Mouse (Mus musculus) WW6 (cell line): ENCODE data around the gene Cebpzos.

Experiments
- DNase-seq: peaks from one replicate; pipeline ENCODE4 v3.0.0-alpha.2; 2013; ENCODE audit warnings: low read depth, low spot score

The Cebpzos gene

DNA sequence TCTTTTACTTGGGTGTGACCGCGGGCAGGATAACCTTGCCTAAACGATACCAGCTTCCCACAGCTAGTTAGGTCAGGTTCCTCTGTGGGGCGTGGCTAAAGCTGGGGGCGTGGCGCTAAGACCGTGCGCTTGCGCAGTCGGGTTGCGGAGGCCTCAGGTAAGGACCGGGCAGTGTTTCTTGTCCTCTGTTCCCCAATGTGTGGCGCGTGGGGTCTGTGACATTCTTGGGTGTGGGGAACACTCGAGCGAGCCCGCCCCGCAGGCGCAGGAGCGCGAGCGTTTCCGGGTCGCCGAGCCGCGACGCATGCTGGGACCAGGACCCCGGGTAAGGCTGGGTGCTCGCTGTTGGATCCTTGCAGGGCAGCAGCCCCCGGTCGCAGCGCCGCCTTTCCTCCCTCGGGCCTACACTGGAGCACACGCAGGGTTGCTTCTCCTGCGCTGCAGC lies at the start of gene Cebpzos:
Gene Cebpzos (plus strand): TSS at position 132 of the 445 bp plus-strand sequence.
- DNase-seq: peak; percentile 95

DNA sequence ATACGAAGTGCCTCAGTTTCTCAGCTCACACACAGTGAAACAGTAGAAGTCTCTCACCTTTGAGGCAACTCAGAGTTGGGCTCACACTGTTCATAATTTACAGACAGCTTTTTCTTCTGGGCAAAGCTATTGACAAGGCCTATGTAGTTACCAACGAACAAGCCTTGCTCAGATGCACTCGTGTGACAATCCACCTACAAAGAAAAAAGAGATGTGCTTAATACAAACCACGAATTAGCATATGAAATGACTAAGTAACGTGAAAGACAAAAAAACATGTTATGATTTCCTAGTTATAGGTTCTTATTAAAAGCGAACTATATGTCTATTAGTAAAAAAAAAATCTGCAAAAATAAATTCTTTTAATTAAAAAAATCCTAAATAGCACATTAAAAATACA lies 42.4 kb upstream of the Cebpzos start:
- DNase-seq: no peak

DNA sequence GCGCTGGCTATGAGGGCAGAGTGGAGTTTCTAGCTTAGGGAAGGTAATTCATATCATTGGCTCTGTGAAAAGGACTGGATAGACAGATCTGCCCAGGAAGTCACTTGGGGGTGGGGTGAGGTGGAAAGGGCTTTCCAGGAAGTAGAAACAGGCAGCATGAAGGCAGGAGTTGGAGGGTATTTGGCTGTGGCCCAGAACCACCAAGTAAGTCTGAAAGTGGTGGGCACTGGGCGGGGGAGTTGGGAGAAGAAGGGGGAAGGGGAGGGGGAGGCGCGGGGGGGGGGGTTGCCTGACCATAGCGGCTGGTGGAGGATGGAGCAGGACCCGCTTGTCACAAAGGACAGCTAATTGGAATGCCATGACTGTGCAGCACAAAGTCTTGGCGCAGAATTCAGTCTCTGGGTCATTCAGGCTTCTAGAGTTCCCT lies 34.4 kb upstream of the Cebpzos start:
- no peak for DNase-seq

DNA sequence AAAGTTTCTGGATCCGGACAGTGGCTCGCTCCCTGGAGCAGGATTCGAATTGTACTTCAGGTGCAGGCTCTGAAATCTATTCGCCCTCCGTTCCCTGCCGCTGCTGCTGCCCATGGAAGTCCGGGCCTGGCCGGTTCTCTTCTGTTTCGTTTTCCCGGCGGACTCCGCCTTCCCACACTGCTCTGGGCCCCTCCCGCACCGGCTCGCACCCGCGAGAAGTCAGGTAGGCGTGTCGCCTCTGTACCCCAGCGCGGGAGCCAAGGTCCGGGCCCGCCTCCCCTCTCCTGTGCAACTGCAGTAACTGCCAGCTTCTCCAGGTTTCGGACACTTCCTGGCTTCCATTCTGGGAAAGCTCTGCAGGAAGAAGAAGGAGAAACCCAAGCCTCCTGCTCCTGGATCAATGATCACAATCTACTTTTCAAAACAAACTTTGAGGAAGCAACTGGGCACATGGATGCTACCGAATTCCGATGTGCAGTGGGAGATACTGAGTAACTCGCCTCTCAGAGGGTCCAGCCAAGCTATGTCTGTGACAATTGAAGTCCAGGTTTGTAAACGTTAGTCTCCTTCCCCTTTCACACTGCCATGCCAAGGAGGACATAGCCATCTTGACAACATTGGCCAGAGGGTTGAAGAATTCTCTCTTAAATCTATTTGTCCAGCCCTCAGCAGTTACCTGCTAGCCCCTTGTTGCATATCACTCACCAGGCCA lies 33.7 kb upstream of the Cebpzos start, which contains the start of gene Eif2ak2:
Gene Eif2ak2 (minus strand): TSS at position 173 of the 712 bp plus-strand sequence.
- peak; percentile 63 for DNase-seq

DNA sequence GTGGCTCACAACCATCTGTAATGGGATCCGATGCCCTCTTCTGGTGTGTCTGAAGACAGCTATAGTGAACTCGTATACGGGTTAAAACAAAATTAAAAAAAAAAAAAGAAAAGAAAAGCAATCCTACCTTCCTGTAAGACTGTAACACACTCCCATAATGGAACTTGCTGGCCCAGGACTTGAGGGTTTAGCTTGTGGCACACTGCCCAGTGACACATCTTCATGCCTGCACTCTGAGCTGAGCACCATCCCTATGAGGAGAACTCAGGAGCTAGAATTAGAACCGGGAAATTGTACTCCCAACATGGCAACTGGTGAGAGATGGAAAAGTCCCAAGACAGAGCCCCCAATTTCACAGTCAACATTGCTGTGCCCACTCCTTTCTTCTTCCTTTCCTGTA lies 33.0 kb upstream of the Cebpzos start:
- DNase-seq: no peak

DNA sequence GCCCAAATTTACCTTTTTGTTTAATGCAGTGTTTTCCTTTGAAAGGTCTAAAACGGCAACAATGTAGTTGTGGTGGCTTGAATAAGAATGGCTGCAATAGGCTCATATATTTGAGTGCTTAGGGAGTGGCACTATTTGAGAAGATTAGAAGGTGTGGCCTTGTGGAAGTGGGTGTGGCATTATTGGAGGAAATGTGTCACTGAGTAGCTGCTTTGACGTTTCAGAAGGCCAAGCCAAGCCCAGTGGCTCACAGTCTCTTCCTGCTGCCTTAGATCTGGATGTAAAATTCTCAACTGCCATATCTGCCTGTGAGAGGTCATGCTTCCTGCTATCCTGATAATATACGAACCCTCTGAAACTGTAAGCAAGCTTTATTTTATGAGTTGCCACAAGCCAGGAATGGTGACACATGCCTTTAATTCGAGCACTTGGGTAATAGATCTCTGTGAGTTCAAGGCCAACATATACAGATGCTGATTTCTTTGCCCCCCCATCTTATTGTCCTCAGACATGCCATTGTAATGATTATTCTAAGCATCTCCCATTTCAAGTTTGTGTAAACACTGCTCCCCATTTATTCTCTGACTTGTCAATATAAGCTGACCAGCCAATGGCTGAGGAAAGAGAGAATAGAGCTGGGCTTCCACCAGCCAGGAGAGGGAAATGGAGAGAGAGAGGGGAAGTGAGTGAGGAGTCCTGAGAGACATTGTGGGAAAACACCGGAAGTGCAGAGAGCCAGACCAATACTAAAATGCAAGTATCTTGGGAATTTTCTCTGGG lies 30.8 kb upstream of the Cebpzos start:
- no peak for DNase-seq

DNA sequence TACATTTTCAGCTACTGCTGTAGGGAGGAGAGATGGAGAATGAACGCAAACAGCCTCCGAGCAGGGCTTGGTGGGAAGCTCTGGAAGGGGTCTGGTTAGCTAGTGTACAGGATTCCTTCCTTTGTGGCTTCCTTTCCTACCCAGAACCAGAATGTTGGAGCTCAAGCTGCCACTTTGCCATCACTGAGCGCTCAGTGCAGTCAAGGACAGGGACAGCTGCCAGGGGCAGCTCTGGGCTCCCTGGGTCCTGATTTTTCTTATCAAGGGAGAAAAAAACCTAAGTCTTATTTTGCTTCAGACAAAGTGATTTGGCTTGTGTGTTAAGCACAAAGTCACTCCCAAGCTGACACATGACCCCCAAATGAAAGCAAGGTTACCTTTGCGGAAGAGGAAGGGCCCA lies 27.7 kb upstream of the Cebpzos start:
- no peak for DNase-seq

DNA sequence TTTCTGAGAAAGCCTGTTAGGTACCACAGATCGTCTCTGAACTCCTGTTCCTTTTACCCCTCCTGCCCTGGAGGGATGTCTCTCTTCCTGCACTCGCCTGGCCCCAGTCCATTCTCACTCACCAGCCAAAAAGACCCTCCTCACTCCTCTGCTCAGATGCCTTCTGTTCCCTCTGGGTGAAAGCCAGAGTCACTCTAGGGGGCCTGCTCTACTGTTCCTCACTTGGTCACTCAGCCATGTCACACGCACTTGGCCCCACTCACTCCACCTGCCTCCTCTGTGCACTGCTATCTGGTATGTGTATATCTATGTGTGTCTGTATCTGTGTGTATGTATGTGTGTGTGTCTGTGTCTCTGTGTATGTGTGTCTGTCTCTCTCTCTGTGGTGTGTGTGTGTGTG lies 27.1 kb upstream of the Cebpzos start:
- no peak for DNase-seq

DNA sequence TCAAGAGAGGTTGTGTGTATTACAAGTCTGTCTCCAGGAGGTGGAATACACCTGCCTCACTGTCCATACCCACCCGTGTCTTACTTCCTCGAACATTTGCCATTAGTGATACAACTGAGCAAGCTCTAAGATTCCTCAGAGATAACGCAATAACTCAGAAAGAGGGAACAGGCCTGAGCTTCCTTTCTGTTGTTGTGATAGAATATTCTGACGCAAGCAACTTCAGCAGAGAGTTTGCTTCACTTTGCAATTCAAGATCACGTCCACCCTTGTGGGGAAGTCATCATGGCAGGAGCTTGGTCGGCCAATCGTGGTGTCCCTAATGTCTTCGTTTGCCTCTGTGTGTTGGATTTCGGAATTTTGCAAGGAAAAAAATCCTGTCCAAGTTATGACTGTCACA lies 25.3 kb upstream of the Cebpzos start:
- DNase-seq: no peak

DNA sequence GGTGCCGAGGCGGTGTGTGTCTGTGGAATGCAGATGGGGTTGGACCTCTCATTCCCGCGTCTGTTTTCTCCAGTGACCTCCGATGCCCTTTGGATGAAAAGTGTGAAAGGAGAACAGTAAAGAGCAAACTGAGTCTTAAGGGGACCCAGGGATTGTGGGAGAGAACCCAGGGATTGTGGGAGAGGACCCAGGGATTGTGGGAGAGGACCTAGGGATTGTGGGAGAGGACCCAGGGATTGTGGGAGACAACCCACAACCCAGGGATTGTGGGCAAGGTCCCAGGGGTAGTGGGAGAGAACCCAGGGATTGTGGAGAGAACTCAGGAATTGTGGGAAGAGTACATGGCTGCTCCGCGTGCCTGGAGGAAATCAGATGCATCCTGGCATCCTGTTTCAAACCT lies 21.3 kb upstream of the Cebpzos start:
- no peak for DNase-seq

DNA sequence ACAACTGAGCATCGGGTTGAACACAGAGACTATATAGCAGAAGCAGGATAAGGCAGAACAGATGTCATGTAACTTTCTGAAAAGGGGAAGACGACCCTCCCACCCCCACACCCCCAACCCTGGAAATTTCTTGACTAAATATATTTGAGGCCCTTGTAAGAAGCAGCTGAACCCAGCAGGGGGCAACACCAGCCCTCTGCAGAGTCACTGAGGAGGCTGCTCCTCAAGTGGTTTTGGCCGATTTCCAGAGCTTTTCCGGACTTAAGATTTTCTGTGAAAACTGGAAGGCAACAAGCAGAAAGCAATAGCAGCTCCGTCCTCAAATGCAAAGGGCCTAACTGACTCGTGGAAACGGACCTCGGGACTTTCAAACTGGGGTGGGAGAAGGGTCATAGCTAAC lies 20.9 kb upstream of the Cebpzos start:
- DNase-seq: peak; percentile 42

DNA sequence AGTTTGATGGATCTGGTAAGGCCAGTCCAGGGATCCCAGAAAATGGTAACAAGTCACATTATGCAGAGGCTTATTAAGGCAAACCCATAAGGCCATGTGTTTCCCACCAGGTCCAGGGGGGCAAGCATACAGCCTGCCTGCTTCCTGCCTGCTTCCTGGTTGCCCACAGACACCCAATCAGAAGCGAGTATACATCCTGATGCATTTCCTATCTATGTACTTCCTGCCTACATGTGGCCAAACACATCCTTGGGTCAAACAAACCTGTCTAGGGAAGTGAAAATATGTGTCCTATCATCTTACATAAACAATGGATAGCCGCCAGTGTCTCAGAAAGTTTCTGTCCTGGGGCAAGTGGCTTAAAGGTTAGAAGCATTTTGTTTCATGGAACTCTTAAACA lies 13.1 kb upstream of the Cebpzos start:
- no peak for DNase-seq

DNA sequence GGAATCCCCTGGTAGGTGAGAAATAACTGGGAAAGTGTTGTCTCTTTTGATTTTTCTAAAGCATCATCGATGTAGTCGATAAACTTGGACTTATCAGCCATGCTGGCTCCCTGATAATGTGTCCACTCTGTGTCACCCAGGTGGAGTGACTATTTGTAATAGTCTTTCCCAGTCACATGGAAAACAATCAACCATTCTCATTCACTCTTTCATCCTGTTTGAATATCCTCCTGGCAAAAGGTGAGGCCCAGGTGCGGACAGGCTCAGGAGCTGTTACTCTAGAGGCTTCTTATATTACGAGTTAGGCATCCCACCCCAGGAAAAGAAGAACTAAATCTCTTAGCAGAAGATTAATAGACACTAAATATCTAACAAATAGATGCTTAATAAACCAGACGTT lies 9.4 kb upstream of the Cebpzos start, which contains the start of gene Sult6b1:
Gene Sult6b1 (minus strand): TSS at position 101 of the 400 bp plus-strand sequence.
- no peak for DNase-seq

DNA sequence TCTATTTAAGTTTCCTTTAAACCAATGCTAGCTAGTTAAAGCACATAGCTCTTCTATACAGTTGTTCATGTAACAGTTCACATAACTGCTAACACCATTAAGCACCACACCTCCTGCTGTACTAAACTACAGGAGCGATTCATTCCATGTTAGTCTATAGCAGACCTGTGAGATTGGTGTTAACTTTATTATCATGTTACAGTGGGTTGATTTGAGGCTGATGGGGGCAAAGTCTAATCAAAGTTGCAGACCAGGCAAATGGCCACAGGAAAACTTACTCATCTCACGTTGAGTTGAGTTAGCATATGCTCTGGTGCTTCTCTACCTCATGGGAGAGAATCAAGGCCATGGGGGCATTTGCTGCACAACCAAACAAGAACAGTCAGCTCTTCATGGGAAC lies 6.9 kb upstream of the Cebpzos start:
- DNase-seq: no peak

DNA sequence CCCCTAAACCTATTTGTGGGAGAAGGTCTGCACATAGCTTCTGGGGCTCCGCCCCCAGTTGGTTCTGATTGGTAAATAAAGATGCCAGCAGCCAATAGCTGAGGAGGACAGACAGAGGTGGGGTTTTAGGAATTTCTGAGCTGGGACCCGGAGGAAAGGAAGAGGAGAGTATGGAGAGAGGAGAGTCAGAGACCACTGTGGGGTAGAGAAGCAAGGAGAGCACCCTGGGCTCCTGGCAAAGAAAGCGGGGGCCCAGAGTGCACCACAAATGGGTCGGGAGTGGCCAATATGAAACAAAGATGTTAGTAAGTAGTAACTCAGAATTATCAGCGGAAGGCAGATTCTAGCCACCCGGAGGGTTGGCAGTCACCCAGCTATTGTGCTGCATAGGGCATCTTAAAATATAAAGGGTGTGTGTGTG lies 3.4 kb upstream of the Cebpzos start:
- peak; percentile 46 for DNase-seq

DNA sequence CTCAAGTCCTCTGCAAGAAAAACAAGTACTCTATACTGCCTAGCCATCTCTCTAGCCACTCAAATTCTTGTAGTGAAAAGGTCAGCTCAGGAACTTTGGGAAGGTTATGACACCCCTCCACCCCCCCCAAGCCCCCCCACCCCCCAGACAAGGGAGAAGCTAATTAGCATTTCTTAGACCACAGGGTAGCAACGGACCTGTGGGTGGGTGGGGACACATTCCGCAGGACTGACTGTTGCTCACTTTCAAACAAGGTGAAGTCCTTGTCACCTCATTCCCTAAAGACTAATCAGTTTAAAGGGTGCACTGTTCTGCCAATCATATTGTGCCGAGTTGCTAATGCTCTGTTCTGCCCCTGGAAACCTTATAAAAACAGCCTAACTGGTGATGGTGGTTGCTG lies 2.4 kb upstream of the Cebpzos start:
- DNase-seq: no peak

DNA sequence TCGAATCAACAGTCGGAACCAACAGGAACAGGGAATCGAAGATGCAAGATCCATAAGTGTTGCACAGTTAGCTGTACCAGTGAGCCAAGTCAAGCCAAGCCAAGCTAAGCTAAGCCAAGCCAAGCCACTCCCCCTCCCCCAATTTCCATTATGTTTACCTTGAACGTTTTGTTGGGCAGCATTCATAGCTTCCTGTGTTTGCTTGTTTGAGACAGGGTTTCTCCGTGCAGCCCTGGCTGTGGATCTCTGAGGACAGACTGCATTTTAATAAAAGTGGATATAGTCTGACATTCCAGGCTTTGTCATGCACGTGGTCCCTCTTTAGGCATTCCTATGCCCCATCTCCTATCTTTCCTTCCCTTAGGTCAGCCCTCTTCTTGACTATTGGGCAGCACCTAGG lies 528 bp upstream of the Cebpzos start:
- no peak for DNase-seq

DNA sequence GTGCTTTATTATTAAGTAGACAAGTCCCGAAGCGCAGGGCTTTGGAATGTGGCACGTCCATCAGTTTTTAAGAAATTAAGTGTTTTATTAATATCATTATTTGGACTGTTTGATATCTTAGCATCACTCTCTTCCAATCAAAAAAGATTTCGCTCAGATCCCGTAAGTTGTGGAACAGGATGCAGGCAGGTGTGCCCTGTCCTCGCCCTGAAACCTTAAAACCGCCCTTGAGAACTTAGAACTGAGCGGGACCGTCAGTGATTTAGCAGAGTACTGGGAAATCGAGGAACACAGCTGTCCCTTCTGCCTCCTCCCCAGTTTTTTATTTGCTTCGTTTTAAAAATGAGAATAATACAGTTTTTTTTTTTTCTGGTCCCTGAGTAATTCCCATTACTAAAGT lies 599 bp downstream of the Cebpzos start:
- DNase-seq: no peak

DNA sequence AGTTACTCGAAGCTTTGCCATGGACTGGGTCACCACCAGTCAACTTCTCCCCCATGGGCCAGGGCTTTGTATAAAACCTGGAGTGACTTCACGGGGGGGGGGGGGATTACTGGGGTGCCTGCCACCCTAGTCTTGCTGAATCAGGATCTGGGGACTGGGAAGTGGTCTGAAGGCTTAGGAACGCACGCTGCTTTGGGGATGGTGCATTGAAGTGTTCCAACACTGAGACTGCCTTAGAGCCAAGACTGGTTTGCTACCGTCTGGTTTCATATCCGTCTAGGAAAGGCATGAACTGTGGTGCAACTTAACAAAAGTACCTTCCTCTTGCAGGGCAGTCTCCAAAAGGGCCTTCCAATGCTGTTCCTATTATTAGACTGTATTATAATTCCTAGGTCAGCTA lies 1.4 kb downstream of the Cebpzos start:
- DNase-seq: no peak

DNA sequence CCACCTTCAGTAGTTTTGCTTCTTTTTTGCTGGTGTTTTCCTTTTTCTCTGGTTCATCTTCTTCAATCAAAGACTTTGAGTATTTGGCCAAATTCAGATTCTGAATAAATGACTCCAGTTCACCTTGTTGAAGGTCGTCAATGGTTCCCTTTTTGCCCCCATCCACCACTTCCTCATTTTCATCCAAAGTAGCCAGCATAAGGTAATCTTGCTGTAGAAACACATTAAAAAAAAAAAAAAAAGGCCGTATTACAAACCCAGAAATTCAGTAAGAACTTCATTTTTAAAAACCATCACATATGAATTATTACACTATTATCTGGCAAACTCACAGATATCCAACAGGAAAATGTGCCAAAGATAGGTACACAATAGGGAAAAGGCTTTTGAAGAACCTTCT lies 19.6 kb downstream of the Cebpzos start:
- DNase-seq: no peak

DNA sequence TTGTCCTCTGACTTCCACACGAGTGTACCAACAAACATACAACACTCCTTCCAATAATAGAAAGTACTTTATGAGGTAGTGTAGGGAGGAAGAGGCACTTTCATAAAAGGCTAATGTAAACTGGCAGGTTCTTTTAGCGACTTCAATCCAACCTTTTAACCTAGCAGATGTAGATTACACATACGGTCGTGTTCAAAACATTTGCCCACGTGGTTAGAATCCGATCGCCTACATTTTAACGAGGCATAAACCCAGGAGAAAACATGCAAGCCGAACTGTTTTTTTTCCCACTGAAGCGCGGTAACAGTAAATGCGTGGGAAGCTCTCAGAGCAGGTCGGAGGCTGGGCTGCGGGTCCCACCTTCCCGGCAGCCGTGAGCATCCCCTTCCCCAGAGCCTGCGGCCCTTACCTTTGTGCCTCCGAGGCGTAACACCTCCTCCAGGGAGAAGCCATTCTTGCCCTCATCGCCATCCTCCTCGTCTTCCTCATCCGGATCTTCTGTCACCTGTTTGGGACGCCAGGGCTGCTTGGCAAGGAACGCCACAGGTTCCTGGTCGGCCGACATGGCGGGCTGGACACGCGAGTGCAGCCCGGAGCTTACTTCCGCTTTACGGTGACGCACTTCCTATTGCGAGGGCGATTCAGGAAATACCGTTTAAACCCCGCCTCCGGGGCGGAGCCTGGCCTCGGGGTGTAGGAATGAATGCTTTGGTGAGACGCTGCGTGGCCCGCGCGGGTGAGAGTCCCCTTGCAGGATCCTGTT lies 20.3 kb downstream of the Cebpzos start, which contains the start of the genes Cebpz and Ndufaf7:
Gene Cebpz (minus strand): TSS at position 601 of the 763 bp plus-strand sequence.
Gene Ndufaf7 (plus strand): TSS at position 671 of the 763 bp plus-strand sequence.
- peak; percentile 98 for DNase-seq
